18 mouse cellular contexts compared by ENCODE assay signal in genomic region chr9:112839071-112839793, GRCm38 (mm10).
DNase-seq lines count a peak whose midpoint lies in the region; TF ChIP-seq lines count a peak whose summit lies in the region.
"Had no signal": no experiment of that assay in that cellular context is flagged by ENCODE, and none has a peak within 500 bp of the region (broad histone marks: within the 10 kb centered on the region; RNA-seq: fewer than 3 reads in every experiment).

No protein-coding gene starts in this region.

- no peak overlapping the region for H3K4me3 ChIP-seq in left cerebral cortex, adult 2 months
- H3K4me3 ChIP-seq: embryonic facial prominence, embryonic 10.5 days; embryonic facial prominence, embryonic 12.5 days; forebrain, embryonic 13.5 days; forebrain, embryonic 15.5 days had no signal

- intact Hi-C loops in heart, postnatal 14 days (cut with DNase I) = no loop called here
- intact Hi-C loops in left cerebral cortex, adult 2 months (cut with DNase I) = loop anchor here (5.0 kb wide), 1 partner anchor 188 kb away; no protein-coding TSS in a partner anchor

- H3K27ac ChIP-seq in left cerebral cortex, adult 2 months = peak overlapping the region; percentile 41
- H3K27ac ChIP-seq: embryonic facial prominence, embryonic 10.5 days; embryonic facial prominence, embryonic 12.5 days; forebrain, embryonic 13.5 days; forebrain, embryonic 15.5 days had no signal

- peak; percentile 9 to 15 for DNase-seq in heart, adult 18-20 months
- DNase-seq in heart, postnatal 14 days = no peak
- DNase-seq in left cerebral cortex, adult 2 months (ENCODE audit: extremely low spot score in 1 of 2, low spot score in 2 of 2) = no peak
- DNase-seq in left cerebral cortex, adult 9 months (ENCODE audit: low spot score in 2 of 2) = no peak
- no peak for DNase-seq in kidney, postnatal 36 days
- DNase-seq: adrenal gland, adult 2 months; adrenal gland, postnatal 10 days; adrenal gland, postnatal 25 days; cerebellum, adult 11-12 months; cerebellum, adult 2 months; cerebellum, adult 9-10 months; cerebellum, postnatal 10 days; cerebellum, postnatal 25 days; forebrain, postnatal 0 days had no signal

- no peak for TF ChIP-seq CTCF in left cerebral cortex, adult 2 months (IDR thresholded peaks at IDR 0.05)

Comparison
In these comparisons a context has a peak if more than half of its experiments do, and no peak if none do; other contexts are left out.
1. DNase-seq: peak in heart, adult 18-20 months (2 of 2); none in heart, postnatal 14 days (0 of 2), left cerebral cortex, adult 2 months (0 of 2), left cerebral cortex, adult 9 months (0 of 2) and kidney, postnatal 36 days (0 of 2).